Mouse (Mus musculus): ENCODE measurements around the gene Fau.
"Not testable (repeated sequence)": the region's sequence is repeated elsewhere in the genome, so short reads cannot be mapped to it uniquely, and the experiment has no call there.

Fau gene

GRCm38 (mm10) chr19:6057313-6058096, at the start of gene Fau, which contains the start of gene Mrpl49:
Gene Fau (plus strand): TSS chr19:6057844.
Gene Mrpl49 (minus strand): TSS chr19:6057785.
- DNase-seq (ENCODE audit: low spot score in 2 of 2) = peak; percentile 99 to 100

- DNase-seq (ENCODE audit: low spot score in 2 of 2) = no peak
Measured at GRCm38 (mm10) chr19:6009137-6009536, 48.5 kb upstream of the Fau start.

GRCm38 (mm10) chr19:6013691-6014090, 44.0 kb upstream of the Fau start:
- no peak for DNase-seq (ENCODE audit: low spot score in 2 of 2)

DNA sequence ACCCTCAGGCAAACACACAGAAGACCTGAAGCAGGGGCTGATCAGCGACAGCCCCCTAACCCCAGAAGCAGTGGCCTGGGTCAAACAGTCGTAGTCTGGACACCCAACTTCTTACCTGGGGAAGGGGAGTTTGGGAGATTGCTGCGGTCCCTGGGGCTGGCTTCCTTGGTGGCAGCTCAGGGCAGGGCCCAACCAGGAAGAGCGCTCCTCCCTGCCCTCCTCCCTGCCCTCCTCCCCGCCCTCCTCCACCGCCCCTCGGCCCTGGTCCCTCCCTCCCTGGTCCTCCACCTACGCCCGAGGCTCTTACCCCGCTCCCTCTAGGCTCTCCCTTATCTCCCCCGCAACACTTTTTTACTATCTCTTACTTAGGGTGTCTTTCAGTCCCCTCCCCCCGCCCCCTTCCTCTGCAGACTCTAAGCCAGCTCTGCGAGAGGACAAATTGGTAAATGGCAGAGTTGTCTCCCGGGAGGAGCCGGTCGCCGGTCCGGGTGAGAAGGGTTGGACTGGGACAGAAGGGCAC, 42.6 kb upstream of the Fau start:
- peak; percentile 75 to 84 for DNase-seq (ENCODE audit: low spot score in 2 of 2)

DNA sequence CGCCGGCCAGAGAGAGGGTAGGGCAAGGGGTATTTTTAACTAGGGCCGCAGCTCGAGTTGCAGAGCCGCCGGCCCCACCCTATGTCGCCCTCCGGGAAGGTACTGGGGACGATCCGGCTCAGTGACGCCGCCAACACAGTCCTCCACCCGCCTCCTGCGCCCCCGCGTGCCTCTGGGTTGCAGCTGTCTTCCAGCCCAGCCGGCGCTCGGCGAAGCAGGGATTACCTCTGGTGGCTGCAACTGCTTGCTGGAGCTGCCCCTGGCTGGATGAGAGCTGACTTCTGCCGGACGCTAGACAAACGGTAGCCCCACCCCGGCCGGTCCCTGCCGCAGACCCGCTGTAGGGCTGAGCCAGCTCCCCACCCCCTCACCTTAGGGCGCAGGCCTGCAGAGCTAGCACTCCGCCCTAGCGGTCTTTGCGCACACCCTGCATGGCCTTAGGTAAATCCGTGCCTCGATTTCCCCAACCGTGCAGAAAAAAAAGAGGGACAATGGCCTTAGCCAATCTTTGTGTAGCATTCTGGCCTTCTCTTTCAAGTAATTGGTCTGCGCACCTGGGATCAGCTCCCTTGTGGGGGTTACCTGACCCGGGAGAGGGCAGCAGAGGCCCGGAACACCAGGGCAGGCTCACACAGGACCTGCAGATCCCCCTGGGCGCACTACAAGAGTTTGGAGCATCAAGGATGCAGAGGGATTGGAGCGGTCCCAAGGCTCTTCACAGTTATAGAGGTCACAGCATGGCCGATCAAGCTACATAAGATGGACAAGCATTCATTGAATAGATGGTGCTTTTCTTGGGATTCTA, 41.9 kb upstream of the Fau start, which contains the start of gene Capn1:
Gene Capn1 (minus strand): TSS at position 387 of the 805 bp plus-strand sequence.
- peak; percentile 77 to 88 for DNase-seq (ENCODE audit: low spot score in 2 of 2)

DNA sequence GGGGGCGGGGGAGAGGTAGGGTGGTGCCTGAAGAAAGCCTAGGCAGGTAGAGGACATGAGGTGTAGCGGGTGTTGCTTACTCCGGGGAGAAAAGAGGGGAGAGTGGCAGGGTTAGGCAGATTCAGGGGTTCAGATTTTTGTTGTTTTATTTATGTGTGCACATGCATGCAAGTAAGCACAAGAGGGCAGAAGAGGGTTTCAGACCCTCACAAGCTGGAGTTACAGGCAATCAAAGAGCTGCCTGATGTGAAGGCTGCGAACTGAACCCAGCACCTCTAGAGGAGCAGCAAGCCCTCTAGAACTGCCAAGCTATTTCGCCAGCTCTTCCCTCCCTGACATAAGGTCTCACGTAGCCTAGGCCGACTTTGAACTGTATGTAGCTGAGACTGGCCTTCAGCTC, 41.1 kb upstream of the Fau start:
- no peak for DNase-seq (ENCODE audit: low spot score in 2 of 2)

DNA sequence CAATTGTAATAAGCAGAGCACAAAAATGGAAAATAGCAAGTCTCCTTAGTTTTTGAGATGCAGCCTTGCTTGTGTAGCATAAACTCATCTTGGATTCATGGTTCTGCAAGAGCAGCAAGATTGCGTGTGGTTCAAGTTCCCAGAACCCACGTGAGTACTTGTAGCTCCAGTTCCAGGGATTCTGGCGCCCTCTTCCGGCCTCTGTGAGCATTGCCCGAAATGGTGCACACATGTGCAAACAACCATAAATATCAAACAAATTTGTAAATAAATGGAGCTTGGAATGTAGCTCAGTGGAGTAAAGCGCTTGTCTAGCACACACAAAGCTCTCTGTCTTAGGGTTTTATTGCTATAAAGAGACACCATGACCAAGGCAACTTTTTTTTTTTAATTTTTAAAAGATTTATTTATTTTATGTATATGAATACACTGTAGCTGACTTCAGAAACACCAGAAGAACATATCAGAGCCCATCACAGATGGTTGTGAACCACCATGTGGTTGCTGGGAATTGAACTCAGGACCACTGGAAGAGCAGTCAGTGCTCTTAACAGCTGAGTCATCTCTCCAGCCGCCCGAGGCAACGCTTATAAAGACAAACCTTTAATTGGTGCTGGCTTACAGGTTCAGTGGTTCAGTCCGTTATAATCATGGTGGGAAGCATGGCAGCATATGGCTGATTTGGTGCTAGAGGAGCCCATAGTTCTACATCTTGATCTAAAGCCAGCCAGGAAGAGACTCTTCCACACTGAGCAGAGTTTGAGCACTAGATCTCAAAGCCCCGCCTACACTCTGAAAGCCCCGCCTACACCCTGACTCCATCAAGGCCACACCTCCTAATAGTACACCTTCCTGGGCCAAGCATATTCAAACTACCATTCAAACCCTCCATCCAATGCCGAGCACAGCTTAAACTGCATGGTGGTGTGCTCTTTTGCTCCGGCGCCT, 39.2 kb upstream of the Fau start:
- DNase-seq (ENCODE audit: low spot score in 2 of 2) = peak; percentile 91 to 97

DNA sequence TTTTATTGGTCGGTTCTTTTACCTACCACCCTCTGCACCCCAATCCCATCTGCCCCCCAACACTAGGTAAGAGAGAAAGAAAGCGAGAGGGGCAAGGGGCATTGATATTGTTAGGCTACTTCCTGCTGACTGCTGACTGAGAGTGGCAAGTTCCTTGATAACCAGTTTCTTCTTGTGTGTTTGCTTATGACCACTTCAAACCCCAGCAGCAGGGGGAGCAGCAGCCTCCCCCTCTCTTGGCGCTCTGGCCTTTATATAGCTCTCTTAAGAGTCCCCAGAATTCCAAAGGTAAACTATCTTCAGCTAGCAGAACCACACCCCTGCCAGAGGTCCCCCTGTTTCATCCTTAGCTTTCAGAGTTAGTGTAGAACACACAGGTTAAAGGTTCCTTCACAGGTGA, 37.4 kb upstream of the Fau start:
- no peak for DNase-seq (ENCODE audit: low spot score in 2 of 2)

GRCm38 (mm10) chr19:6023059-6023458, 34.6 kb upstream of the Fau start:
- DNase-seq (ENCODE audit: low spot score in 2 of 2) = no peak

DNA sequence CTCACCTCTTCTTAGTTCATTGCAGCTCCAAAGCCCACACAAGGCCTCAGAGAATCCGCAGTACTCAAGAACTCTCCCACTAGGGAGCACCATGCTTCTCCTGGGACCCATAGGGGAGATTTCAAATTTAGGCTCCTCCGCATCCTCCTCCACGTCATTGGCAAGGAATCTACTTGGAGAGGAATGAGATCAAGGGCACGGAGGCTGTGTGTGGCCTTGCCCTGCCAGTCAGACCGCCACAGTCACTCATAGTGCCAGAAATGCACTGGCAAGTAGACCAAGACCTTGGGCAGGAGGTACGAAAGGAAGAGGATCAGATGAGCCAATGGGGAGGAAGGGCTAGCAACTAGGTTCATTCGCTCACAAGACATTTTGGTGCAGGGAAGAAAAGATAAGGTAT, 33.7 kb upstream of the Fau start:
- DNase-seq (ENCODE audit: low spot score in 2 of 2) = no peak

GRCm38 (mm10) chr19:6028991-6029390, 28.7 kb upstream of the Fau start:
- DNase-seq (ENCODE audit: low spot score in 2 of 2) = no peak

DNA sequence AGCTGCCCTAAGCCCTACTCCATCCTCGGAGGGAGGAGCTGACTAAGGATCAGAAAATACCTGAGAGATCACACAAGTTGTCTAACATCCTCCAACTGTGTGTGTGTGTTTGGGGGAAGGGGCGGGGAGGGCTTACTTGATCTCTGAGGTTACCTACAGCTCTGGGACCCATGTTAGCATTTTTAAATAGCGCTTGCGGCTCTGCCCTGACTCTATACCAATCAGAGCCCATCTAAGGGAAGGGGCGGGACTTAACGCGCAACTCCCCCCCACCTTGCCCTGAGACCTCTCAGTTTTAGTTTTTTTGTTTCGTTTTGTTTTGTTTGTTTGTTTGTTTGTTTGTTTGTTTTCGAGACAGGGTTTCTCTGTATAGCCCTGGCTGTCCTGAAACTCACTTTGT, 28.2 kb upstream of the Fau start:
- DNase-seq (ENCODE audit: low spot score in 2 of 2) = no peak

GRCm38 (mm10) chr19:6030520-6031280, 26.9 kb upstream of the Fau start:
- no peak for DNase-seq (ENCODE audit: low spot score in 2 of 2)

GRCm38 (mm10) chr19:6035966-6036585, 21.6 kb upstream of the Fau start:
- no peak for DNase-seq (ENCODE audit: low spot score in 2 of 2)

GRCm38 (mm10) chr19:6037695-6038094, 19.9 kb upstream of the Fau start:
- DNase-seq (ENCODE audit: low spot score in 2 of 2) = no peak

- no peak for DNase-seq (ENCODE audit: low spot score in 2 of 2)
Measured at GRCm38 (mm10) chr19:6038326-6038725, 19.3 kb upstream of the Fau start.

DNA sequence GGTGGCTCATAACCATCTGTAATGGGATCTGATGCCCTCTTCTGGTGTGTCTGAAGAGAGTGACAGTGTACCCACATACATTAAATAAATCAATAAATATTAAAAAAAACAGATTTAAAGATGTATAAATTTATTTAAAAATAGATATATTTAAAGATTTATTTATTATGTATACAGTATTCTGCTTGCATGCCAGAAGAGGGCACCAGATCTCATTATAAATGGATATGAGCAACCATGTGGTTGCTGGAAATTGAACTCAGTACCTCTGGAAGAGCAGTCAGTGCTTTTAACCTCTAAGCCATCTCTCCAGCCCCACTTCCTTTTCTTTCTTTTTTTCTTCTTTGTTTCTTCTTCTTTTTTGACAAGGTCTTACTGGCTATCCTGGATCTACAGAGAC, 17.6 kb upstream of the Fau start:
- DNase-seq (ENCODE audit: low spot score in 2 of 2) = no peak

DNA sequence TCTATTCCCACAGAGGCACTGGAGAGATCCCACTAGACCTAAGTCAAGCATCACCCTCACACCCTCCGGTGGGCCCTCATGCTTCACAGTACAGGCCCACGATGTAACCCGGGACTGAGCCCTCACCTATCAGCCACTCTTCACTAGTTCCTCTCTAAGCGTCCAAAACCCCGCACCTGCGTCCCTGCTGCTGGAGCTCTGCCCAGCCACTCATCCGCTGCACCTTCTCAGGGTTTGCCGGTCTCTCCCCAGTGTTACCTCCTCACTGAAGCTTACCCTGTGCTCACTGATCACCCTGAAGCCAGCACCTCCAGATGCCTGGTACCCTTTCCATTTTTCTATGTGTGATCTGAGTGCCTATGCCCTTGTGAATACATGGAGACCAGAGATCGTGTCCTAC, 15.4 kb upstream of the Fau start:
- peak in 1 of 2 experiments; percentile 58 for DNase-seq (ENCODE audit: low spot score in 2 of 2)

DNA sequence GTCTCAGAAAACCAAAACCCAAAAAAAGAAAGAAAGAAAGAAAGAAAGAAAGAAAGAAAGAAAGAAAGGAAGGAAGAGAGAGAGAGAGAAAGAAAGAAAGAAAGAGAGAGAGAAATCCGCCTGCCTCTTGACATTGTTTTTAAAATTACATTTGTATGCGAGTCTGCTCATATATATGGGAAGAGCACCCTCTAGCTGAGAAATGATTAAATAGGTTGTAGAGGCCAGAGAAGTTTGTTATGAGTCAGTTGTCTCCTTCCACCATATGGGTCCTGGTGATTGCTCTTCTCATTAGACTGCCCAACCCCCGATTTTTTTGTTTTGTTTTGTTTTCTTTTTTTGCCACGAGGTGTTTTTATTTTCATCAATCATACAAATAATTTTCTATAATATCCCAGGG, 13.5 kb upstream of the Fau start:
- DNase-seq (ENCODE audit: low spot score in 2 of 2) = not testable (repeated sequence)
